Mouse (Mus musculus) cerebellum, adult 11-12 months (tissue): ENCODE measurements around the gene Tspan9.
A peak's percentile ranks its signal among the peaks of the same experiment; 100 is the strongest.

Experiments used
- DNase-seq: peaks from one replicate; pipeline ENCODE4 v3.0.0; 2022

The Tspan9 gene

GRCm38 (mm10) chr6:128011781-128012180 is 131.6 kb downstream of the Tspan9 start:
- peak; percentile 56 for DNase-seq

DNA sequence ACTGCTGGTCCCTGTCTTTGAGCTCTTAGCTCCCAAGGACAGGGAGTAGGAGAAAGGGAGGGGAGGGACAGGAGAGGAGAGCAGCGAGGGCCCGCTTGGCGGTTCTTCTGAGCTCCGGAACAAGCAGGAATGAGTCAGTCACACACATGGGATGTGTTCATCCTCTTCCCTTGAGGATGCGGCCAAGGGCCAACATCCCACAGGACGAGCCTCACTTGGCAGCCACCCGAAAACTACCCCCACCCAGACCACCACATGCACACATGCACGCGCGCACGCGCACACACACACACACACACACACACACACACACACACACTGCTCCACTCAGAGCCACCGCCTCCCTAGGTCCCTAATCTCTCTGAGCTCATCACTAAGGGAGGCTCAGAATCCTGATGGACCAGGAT is 132.3 kb downstream of the Tspan9 start:
- DNase-seq = peak; percentile 77

GRCm38 (mm10) chr6:128010135-128010971 is 133.0 kb downstream of the Tspan9 start:
- peak; percentile 72 for DNase-seq

GRCm38 (mm10) chr6:128007982-128008562 is 135.3 kb downstream of the Tspan9 start:
- no peak for DNase-seq

- peak; percentile 75 for DNase-seq
Measured at GRCm38 (mm10) chr6:128007241-128007701, 136.1 kb downstream of the Tspan9 start.

GRCm38 (mm10) chr6:128006156-128006555 is 137.2 kb downstream of the Tspan9 start:
- no peak for DNase-seq

GRCm38 (mm10) chr6:128004544-128004943 is 138.8 kb downstream of the Tspan9 start:
- no peak for DNase-seq

DNA sequence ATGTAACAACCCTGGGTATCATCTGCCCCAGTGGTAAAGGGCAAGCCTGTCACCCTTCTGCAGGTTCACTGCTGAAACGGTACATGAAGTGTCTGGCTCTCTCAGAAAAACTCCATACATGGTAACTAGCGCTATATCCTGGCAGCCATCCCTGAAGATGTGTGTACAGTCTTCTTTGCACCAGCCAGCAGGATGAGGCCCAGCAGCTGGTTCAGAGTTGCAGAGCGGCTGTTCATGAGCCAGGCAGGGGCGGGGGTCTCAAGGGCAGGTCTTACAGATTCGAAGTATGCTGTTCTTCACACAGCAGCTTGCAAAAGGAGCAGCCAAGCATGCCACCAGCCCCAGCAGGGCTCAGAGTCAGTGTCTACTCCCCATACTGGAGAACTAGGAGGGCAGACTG is 139.9 kb downstream of the Tspan9 start:
- no peak for DNase-seq

DNA sequence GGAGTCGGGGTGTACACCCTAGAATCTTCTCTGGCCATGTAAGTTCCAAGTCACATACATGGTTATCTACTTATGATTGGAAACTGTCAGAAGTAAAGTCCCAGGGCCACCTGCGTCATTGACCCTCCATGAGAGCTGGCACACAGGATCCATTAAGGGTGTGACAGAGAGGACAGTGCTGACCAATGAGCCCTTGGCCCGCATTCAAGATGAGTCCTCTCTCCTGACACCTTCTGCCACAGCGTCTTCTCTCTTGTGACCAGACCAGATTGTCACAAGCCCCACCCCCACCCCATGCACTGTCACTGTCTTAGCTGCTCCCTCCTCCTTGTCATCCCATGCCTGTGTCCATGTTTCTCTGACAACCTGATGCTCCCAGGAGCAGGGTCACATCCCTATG is 140.7 kb downstream of the Tspan9 start:
- peak; percentile 80 for DNase-seq

DNA sequence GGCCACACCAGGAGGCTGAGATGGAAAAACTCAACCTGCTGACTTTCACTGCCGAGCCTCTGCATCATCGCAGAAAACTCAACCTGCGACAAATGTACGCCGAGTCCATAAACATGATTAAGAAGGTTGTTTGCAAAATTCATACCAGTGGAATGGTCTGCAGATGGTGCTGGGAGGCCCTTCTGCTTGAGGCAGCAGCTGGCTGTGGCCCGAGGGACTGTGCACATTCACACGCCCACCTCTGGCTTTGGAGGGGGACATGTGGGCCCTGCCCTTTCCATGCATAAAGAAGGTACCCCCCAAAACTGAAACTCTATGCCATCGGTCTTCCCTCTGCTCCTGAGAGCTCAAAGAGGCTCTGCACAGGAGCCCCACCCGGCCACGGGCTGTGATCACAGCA is 141.3 kb downstream of the Tspan9 start:
- DNase-seq = no peak

DNA sequence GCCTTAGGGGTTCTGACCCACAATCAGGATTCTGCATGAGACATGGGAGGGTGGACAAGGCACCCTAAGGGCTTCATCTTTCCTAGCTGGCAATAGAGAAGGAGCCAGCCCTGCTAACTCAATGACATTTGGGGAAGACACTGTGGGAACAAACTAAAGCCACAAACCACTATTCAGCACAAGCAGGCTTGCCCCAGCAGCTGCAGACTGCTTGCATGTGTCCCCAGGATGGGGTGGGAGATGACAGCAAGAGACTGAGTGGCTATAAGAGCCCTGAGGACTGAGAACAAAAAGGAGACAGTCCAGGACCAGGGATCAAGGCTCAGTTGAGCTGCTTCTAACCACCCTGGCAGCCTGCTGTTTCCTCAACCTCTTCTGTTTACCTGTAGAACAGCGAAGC is 141.8 kb downstream of the Tspan9 start:
- no peak for DNase-seq

DNA sequence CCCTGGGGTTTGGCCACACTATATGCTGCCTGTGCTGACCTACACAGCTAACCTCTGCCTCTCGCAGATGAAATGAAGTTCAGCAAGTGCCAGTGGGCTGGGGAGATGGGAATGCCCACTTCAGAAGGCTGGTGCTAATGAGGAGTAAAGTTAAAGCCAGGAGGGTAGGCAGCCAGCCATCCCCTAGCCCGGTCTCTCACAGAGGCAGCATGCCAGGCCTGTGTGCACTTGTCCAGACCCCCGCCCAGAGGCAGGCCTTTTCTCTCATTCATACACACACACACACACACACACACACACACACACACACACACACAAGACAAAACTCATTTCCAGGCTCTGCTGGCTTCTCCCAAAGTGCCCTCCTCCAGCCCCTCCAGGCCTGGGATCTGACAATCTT is 142.6 kb downstream of the Tspan9 start:
- no peak for DNase-seq

DNA sequence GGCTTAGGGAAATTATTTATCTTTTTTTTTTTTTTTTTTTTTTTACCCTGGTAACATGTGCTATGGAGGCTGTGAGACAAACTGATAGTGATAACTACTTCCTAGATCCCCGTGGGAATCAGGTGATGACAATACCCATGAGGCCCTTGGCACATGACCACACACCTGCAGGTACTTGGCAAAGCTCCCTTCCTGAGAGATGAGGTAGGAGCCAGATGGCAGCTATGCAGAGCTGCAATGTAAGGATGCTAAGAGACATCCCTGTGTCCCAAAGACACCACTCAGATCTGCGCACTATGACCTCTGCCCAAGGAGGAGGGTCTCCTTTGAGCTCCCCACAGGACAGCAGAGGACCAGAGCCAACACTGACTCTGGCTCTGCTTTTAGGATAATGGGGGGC is 144.3 kb downstream of the Tspan9 start:
- peak; percentile 90 for DNase-seq

DNA sequence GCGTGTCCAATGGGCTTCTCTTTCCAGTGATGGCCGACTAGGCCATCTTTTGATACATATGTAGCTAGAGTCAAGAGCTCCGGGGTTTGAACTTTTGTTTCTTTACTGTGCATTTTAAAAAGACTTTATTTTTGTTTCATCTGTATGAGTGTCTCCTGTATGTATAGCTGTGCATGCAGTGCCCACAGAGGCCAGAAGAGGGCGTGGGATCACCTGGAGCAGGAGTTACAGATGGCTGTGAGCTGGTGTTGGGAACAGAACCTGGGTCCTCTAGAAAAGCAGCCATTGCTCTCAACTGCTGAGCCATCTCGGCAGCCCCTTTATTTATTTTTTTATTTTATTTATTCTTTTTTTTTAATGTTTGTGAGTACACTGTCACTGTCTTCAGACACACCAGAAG is 146.5 kb downstream of the Tspan9 start:
- DNase-seq = no peak

DNA sequence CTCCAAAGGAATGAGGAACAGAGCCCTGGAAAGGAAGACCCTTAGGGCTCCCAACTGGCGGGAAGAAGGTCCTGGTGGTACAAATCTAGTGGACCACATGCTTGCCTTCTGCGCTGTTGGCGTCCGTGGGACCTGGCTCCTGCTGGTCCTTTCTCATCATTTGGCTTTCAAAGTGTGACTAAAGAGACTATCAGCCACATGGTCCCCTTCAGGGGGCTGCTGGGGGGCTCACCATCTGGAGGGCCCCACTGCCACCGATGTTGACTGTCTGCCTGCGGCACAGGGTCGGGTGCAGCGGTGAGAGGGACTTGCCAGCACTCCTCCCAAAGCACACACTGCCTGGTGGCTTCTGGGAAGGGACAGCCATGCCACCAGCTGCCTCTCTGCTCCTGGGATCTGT is 150.4 kb downstream of the Tspan9 start:
- DNase-seq = peak; percentile 69

DNA sequence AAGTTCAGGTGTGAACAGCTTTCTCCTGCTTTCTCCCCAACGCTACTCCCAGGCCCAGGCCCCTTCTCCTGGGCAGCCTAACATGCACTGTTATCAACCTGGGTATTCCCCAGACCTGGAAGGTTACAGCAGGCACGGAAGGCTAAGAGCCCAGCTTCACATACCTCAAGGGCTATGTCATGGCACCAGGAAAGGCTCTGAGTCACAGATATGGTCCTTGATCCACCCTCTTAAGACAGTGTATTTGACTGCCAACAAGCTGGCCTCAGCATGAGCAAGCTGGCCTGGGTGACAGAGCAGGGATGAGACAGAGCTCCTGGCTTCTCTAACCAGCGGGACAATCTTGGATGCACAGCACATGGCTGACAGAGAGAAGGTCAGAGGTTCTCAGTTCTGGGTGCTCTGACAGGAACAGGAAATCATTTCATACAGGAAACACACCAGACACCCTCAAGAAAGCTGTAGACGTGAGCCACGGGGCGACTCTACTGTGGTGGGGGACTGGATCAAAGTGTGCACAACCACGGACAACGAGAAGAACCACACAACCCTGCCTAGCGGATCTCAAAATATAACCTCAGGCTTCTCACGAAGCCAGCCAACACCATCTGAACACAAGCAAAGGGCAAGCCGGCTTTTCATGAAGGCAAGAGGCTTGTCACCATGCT is 151.8 kb downstream of the Tspan9 start:
- DNase-seq = no peak

DNA sequence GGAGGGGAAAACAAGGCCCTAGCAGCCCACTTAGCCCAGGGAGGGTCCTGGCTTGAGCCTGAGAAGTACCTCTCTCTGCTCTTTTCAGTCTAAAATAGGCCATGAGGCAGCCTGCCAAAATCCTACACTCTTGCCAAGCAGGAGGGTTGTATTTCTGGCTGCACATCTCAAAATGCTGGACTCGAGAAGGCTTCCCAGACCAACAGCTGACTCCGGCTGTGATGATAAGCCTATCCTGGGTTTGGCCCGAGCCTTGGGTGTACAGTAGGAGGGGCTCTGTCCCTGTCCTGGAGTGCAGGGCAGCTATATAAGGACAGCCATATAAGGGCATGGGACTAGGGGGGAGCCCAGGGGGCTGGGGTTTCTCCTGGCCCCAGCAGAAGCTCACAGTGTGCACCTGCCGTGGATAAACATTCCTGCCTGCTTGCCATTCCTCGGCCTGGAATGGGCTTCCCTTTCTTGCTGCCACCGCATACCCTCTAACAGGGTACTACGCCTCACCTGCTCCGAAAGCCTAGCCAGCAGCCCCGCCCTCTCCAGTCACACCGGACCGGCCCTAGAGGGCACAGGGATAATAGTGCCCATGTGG is 153.7 kb downstream of the Tspan9 start:
- DNase-seq = peak; percentile 93

DNA sequence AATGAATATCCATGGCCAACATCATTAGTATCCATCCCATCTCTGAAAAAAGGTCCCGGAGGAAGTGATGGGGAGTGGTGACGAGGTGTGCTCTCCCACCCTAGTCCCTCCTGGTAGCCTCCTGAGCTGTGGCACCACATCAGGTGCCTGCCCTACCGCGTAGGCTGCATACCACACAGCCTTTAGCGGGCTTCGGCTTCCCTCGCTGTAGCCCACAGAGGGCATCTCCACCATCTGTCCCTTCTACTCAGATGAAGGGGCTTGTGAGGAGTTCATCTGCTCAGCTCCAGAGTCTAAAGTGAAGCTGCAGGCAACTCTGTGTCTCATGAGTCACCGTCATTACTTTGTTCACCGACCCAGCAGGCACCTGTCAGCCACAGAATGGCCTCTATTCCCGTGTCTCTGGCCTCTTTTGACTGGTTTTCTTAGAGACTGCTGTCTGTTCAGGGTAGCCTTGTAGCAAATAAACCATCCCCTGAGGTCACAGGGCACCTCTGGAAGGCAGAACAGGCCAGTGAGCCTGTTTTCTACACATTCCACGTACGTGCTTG is 154.4 kb downstream of the Tspan9 start:
- DNase-seq = no peak

DNA sequence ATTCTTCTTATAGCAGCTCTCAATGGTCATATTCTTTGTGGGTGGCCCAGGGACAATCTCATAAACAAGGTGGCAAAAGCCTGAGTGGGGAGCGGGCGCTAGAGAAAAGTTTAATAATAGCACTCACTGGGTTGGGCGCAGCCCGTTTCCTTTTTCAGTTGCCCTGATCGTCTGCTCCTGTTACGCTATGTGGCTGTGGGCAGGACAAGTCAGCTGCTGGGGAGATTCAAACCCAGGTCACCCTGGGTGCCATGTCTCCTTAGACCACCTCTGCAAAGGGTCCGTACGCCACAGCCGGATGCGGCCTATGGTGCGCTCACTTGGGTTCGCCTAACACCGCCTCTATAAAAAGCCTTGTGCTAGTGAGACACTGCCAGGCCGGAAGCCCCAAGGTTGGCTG is 156.0 kb downstream of the Tspan9 start:
- no peak for DNase-seq

- no peak for DNase-seq
Measured at GRCm38 (mm10) chr6:127986357-127986756, 157.0 kb downstream of the Tspan9 start.

DNA sequence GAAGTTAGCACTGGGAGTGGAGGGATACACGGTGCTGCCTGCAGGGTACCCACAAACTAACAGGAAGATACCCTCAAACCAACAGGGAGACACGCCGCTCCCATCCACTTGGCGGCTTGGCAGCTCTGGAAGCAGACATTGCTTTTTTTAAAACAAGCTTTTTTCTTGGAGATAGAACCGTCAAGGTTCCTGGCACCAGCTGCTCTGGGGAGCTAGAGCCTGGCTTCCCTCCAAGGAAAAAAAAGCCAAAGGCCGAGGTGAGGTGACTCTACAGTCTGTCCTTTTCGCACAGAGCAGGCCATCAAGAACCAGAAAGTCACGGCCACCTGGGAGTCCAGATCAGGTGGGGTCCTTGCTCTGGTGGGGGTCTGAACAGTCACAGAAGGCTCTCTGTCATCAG is 162.2 kb downstream of the Tspan9 start:
- peak; percentile 90 for DNase-seq

DNA sequence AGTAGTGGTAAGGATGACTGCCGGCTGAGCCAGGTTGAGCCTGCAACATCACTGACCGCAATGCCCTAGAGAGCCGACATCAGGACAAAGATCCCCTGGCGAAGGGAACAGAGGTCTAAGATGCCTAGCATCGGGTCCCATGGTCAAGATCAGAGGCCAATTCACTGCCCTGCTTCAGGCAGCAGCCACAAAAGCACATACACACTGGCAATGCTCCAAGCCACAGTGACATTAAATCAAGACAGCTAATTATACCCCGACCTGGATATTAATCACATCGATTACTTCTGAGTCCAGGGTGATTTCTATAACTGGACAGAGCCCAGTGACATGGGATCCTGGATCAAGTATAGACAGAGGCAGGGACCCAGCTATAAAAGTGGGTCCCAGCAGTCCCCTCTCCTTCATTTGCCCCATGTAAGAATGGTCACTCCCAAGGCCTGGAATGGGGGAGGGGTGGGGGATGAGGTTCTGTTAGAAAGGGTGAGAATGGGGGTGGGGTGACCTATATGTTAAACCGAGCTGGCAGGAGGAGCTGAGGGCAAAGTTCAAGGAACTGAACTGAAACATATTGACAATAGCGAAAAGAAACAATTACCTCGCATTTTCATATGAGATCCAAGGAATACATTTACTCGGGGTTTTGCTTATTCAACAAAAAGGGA is 162.9 kb downstream of the Tspan9 start:
- DNase-seq = no peak

DNA sequence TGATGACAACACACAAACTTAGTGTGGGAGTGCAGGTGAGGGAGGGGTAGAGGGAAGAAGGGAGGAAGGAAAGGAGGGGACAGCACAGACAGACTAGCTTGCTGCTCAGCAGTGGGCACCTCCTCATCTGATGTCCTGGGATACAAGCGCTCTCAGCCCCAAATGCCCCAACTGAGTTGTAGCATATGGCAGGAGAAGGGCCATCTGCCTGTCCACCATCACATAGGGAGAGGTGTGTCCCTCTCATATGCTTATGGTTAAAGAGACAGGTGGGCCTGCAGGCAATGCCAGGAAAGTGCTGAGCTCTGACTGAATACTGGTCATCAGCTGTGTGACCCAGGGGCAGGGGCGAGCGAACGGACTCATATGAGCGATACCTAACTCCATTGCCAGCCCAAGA is 163.6 kb downstream of the Tspan9 start:
- DNase-seq = peak; percentile 98
